In genomic region chr12:17556430-17557343, GRCm38 (mm10) we compare ENCODE assay signal across 9 mouse cellular contexts. TPM values are rescaled to one million over a fixed set of nuclear protein-coding genes. Genes with fewer than 3 reads are reported as not detected.
DNase-seq lines count a peak whose midpoint lies in the region; ATAC-seq lines count a peak whose summit lies in the region.
"Had no signal": no experiment of that assay in that cellular context is flagged by ENCODE, and none has a peak within 500 bp of the region (broad histone marks: within the 10 kb centered on the region; RNA-seq: fewer than 3 reads in every experiment).

No protein-coding gene starts in this region.

- H3K4me3 ChIP-seq in forebrain, embryonic 14.5 days (ENCODE audit: low read depth, low read length), result no peak overlapping the region
- peak overlapping the region; percentile 14; the same call in 1 of the 2 replicates for H3K4me3 ChIP-seq in hindbrain, embryonic 12.5 days
- H3K4me3 ChIP-seq: lung, embryonic 15.5 days had no signal

- ATAC-seq in cerebellum, adult (ENCODE audit: insufficient number of reproducible peaks, low FRiP score, low TSS enrichment), result peak; percentile 38; the same call in 1 of the 2 replicates
- ATAC-seq in forebrain, embryonic 14.5 days, result peak; percentile 73
- peak; percentile 72 for ATAC-seq in hindbrain, embryonic 12.5 days (ENCODE audit: low FRiP score)
- ATAC-seq in megakaryocyte progenitor cell, adult 5-6 weeks (replicated peaks; ENCODE audit: poor library complexity), result peak; percentile 78

- H3K9ac ChIP-seq in forebrain, embryonic 14.5 days (ENCODE audit: low read length), result peak overlapping the region; percentile 29
- H3K9ac ChIP-seq in hindbrain, embryonic 12.5 days, result peak overlapping the region; percentile 13; the same call in 1 of the 2 replicates
- H3K9ac ChIP-seq: lung, embryonic 15.5 days had no signal

- WGBS in forebrain, embryonic 14.5 days, result 16% methylated on average over 21 of the region's 21 CpGs
- 35% methylated on average over 21 of the region's 21 CpGs for WGBS in hindbrain, embryonic 12.5 days

- no peaks in the 10 kb centered on the region for H3K27me3 ChIP-seq in forebrain, embryonic 14.5 days (replicated peaks; ENCODE audit: control insufficient read depth, insufficient read depth, low read length)
- H3K27me3 ChIP-seq in hindbrain, embryonic 12.5 days, result no peaks in the 10 kb centered on the region
- H3K27me3 ChIP-seq: lung, embryonic 15.5 days had no signal

- H3K36me3 ChIP-seq in forebrain, embryonic 14.5 days (ENCODE audit: control insufficient read depth, insufficient read depth, low read length), result peaks cover 5% of the 10 kb centered on the region
- peaks cover 6% of the 10 kb centered on the region for H3K36me3 ChIP-seq in hindbrain, embryonic 12.5 days

- peak overlapping the region; percentile 90 for H3K27ac ChIP-seq in forebrain, embryonic 14.5 days (ENCODE audit: low read depth, low read length)
- peak overlapping the region; percentile 77 for H3K27ac ChIP-seq in hindbrain, embryonic 12.5 days
- H3K27ac ChIP-seq: lung, embryonic 15.5 days had no signal

- H3K4me1 ChIP-seq in forebrain, embryonic 14.5 days (ENCODE audit: control insufficient read depth, insufficient read depth, low read length), result peaks cover 15% of the 10 kb centered on the region
- peaks cover 11% of the 10 kb centered on the region for H3K4me1 ChIP-seq in hindbrain, embryonic 12.5 days

- DNase-seq in MEL-GATA-1-ER (ENCODE audit: extremely low read depth, low read depth), result peak; percentile 56
- peak; percentile 95 for DNase-seq in forebrain, embryonic 14.5 days (ENCODE audit: low spot score)
- peak; percentile 76 to 95 for DNase-seq in layer of hippocampus, postnatal 25 days (ENCODE audit: extremely low spot score in 1 of 2, low spot score in 1 of 2)
- peak; percentile 88 to 91 for DNase-seq in right cerebral cortex, postnatal 10 days (ENCODE audit: low spot score in 2 of 2)
- no peak for DNase-seq in adipocyte (ENCODE audit: low spot score)

- peak overlapping the region; percentile 44 for H3K4me2 ChIP-seq in forebrain, embryonic 14.5 days (ENCODE audit: low read length)
- H3K4me2 ChIP-seq in hindbrain, embryonic 12.5 days (replicated peaks), result peak overlapping the region; percentile 41
- H3K4me2 ChIP-seq: lung, embryonic 15.5 days had no signal

- no peaks in the 10 kb centered on the region for H3K9me3 ChIP-seq in forebrain, embryonic 14.5 days (replicated peaks; ENCODE audit: control insufficient read depth, low read length)
- no peaks in the 10 kb centered on the region for H3K9me3 ChIP-seq in hindbrain, embryonic 12.5 days (replicated peaks)
- H3K9me3 ChIP-seq: lung, embryonic 15.5 days had no signal

RNA-seq across cellular contexts. Expression of gene Odc1, which starts 12.1 kb away (rescaled TPM):
- 244 and 288 TPM in 2 replicates for polyA plus RNA-seq in forebrain, embryonic 14.5 days (2014; fragmentation: Nextera tagmentation; extraction: Ambion mirVana)
- 237 and 240 TPM in 2 replicates for polyA plus RNA-seq in hindbrain, embryonic 12.5 days (2016; fragmentation: Nextera tagmentation; extraction: Ambion mirVana)
- total RNA-seq in layer of hippocampus, postnatal 25 days (2021), result 10 to 100 TPM; 71.6 to 84.0 TPM
- total RNA-seq in megakaryocyte progenitor cell, adult 5-6 weeks (2015), result 241 TPM in 2 replicates
- 406 and 410 TPM in 2 replicates for total RNA-seq in megakaryocyte progenitor cell, adult 5-6 weeks (2017)
